Mouse (Mus musculus): ENCODE results near the gene Ehbp1.

DNA sequence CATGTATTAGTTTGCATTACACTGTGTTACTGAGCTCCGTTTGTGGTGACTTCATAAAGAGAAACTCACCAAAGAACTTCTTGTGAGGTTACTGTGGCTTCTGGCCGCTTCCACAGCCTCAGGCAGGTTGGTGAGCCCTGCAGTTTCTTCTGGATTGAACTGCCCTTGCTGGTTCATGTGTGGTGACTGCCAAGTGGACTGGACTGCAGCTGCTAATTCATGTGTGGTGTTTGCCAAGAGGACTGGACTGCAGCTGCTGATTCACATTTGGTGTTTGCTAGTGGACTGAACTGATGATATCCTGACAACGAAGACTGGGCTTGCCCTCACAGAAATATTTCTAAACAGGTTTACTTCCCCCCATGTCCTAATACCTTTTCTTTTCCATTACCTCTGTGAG, 65.4 kb downstream of the Ehbp1 start:
- TF ChIP-seq CTCF (conservative IDR thresholded peaks at IDR 0.05 in 1 of 2, IDR thresholded peaks at IDR 0.05 in 1 of 2; ENCODE audit: low read depth in 2 of 2, low read length in 2 of 2) (no peak), TCF12 (IDR thresholded peaks at IDR 0.05; ENCODE audit: low read depth, low read length) (no peak), GABPA (IDR thresholded peaks at IDR 0.05; ENCODE audit: insufficient replicate concordance, low read depth, low read length) (no peak), POLR2A (IDR thresholded peaks at IDR 0.05; ENCODE audit: low read depth, low read length) (no peak), RAD21 (IDR thresholded peaks at IDR 0.05; ENCODE audit: low read depth, low read length) (no peak), ZKSCAN1 (IDR thresholded peaks at IDR 0.05; ENCODE audit: borderline replicate concordance, low read depth, low read length) (no peak), USF1 (IDR thresholded peaks at IDR 0.05; ENCODE audit: low read depth, low read length) (no peak), MAFK (IDR thresholded peaks at IDR 0.05; ENCODE audit: insufficient replicate concordance, low read length) (no peak), POLR2AphosphoS2 (IDR thresholded peaks at IDR 0.05; ENCODE audit: low read depth, low read length) (no peak), ETS1 (conservative IDR thresholded peaks at IDR 0.05; ENCODE audit: low read depth, low read length) (no peak), EP300 (IDR thresholded peaks at IDR 0.05; ENCODE audit: low read length) (no peak), BHLHE40 (IDR thresholded peaks at IDR 0.05; ENCODE audit: low read depth, low read length) (no peak), KAT2A (IDR thresholded peaks at IDR 0.05; ENCODE audit: insufficient replicate concordance, low read length) (no peak), JUND (conservative IDR thresholded peaks at IDR 0.05; ENCODE audit: low read depth, low read length) (no peak)

Measured in CH12.LX (cell line).